Mouse (Mus musculus) liver, adult 2 months (tissue): ENCODE measurements around the gene Olfr1471.

Source experiments
- CTCF ChIP-seq: fragments of 200-500 bp; IDR thresholded peaks from 2 replicates; pipeline ENCODE4 v1.5.1; 2011; ENCODE audit warnings: low read depth, low read length, control low read depth
- POLR2A ChIP-seq: fragments of 200-500 bp; IDR thresholded peaks from 2 replicates; pipeline ENCODE4 v1.6.1; 2011; ENCODE audit warnings: low read length, control low read depth; ENCODE audit not compliant: insufficient read depth; ENCODE audit errors: extremely low read depth

DNA sequence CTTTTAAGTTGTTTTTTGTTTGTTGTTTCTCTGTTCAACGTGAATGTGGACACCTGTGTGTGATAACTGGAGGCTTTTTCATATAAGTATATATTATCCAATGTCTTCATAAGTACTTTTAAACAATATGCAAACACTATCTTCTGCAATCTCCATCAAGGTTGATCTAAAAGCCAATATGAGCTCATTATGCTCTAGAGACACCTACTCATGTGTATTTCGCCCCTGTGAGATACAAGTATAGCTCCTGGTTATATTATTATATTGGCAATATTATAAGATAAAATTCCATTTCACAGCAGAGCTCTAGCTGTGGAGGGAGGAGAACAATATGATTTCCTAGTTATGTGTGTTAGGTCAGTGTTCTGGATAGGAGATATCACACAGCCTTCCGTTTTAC lies 57.0 kb downstream of the Olfr1471 start, which contains the start of gene Olfr1477:
- TF ChIP-seq CTCF (no peak), POLR2A (no peak)
